Mouse (Mus musculus): ENCODE measurements around the gene Cblc. TPM values are rescaled to one million over a fixed set of nuclear protein-coding genes. Genes with fewer than 3 reads are reported as not detected.

The Cblc gene
- polyA plus RNA-seq, 1 experiment from 2014 or later: 15.2 TPM

DNA sequence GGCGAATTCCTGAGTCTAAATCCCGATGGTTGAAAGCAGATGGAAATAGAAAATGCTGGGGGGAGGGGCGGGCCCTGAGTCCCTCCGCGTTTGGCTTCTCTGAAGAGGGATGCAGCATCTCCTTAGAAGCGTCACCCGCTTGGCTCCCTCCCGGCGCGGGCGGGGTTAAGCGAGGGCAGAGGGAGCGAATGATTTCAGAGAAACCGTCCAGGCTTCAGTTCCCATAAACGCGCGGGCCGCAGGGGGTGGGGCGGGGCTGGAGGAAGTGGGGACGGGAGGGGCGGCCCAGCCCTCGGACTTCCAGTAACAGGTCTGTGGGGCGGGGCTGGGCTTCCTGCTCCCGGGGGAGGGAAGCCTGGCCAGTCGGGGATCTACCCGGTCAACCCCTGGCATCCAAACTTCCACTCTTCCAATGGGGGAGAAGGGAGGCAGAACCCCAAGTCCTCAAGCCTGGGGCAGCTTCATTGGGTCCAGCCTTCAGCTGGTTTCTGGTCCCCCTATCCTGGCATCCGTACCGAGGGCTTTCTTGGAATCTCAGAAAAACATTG lies 19.7 kb upstream of the Cblc start:
- Histone ChIP-seq H3K36me3 (no peaks in the 10 kb centered on the region), H3K4me3 (peak overlapping the region; percentile 42), H3K9ac (peak overlapping the region; percentile 23; the same call in 1 of the 2 replicates), H3K27me3 (peaks cover 26% of the 10 kb centered on the region), H3K9me3 (no peaks in the 10 kb centered on the region), H3K4me1 (peaks cover 33% of the 10 kb centered on the region), H3K4me2 (peak overlapping the region; percentile 69), H3K27ac (peak overlapping the region; percentile 74)
- under 1% methylated on average over 23 of the region's 28 CpGs for WGBS
- ATAC-seq (ENCODE audit: insufficient number of reproducible peaks, low FRiP score, low TSS enrichment, low read depth): peak; percentile 55

GRCm38 (mm10) chr7:19815296-19816223 lies 19.0 kb upstream of the Cblc start:
- ATAC-seq (ENCODE audit: insufficient number of reproducible peaks, low FRiP score, low TSS enrichment, low read depth): no peak
- peak overlapping the region; percentile 42 for H3K4me3 ChIP-seq
- H3K36me3 ChIP-seq: no peaks in the 10 kb centered on the region
- no peaks in the 10 kb centered on the region for H3K9me3 ChIP-seq
- peak overlapping the region; percentile 23; the same call in 1 of the 2 replicates for H3K9ac ChIP-seq
- peaks cover 30% of the 10 kb centered on the region for H3K27me3 ChIP-seq
- H3K27ac ChIP-seq: peak overlapping the region; percentile 74
- H3K4me1 ChIP-seq: peaks cover 40% of the 10 kb centered on the region
- 31% methylated on average over 17 of the region's 17 CpGs for WGBS
- H3K4me2 ChIP-seq: peak overlapping the region; percentile 69

DNA sequence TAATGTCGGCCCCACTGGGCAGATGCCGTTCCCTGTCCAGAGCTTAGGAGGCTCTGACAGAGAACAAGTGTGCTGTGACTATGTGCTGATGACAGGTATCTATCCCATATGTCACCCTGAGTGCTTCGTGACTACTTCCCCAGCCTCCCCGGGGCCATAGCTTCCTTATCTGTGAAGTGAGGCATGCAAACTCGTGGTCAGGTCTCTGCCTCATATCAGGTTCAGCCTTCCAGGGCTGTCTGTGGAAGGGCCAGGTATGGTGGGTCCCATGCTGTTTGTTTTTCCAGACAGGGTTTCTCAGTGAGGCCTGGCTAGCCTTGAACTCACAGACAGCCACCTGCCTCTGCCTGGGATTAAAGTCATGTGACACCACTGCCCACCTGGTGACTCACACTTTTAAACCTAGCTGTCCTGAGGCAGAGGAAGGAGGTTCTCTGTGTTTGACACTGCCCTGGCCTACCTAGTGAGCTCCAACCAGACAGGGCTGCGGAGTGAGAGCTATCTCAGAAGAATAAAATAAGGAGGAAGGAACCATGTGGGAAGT lies 17.0 kb upstream of the Cblc start:
- no peak overlapping the region for H3K27ac ChIP-seq
- no peaks in the 10 kb centered on the region for H3K36me3 ChIP-seq
- H3K9ac ChIP-seq: no peak overlapping the region
- 81% methylated on average over 6 of the region's 6 CpGs for WGBS
- peaks cover 48% of the 10 kb centered on the region for H3K4me1 ChIP-seq
- H3K9me3 ChIP-seq: no peaks in the 10 kb centered on the region
- H3K4me2 ChIP-seq: no peak overlapping the region
- no peak for ATAC-seq (ENCODE audit: insufficient number of reproducible peaks, low FRiP score, low TSS enrichment, low read depth)
- no peak overlapping the region for H3K4me3 ChIP-seq
- peaks cover 49% of the 10 kb centered on the region for H3K27me3 ChIP-seq

DNA sequence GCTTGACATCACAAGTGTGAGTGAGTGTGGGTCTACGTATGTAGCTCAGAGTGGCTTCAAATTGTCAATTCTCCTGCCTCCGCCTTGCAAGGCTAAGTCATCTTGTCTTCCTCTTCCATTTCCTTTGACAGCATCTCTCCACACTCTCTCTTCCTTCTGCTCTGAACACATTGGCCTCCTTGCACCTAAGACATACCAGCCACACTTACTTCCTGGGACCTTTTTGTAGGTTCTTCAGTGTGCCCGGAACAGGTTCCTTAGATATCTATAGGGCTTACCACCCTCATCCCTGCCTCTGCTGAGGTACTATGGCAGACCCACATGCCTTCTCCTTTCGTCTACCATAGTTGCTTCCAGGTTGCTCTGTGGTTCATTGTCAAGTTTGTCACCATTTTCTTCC lies 16.6 kb upstream of the Cblc start:
- Histone ChIP-seq H3K27me3 (peaks cover 54% of the 10 kb centered on the region), H3K27ac (no peak overlapping the region), H3K36me3 (no peaks in the 10 kb centered on the region), H3K9me3 (no peaks in the 10 kb centered on the region), H3K9ac (no peak overlapping the region), H3K4me1 (peaks cover 44% of the 10 kb centered on the region), H3K4me2 (no peak overlapping the region), H3K4me3 (no peak overlapping the region)
- no peak for ATAC-seq (ENCODE audit: insufficient number of reproducible peaks, low FRiP score, low TSS enrichment, low read depth)
- WGBS: 77% methylated on average over 4 of the region's 4 CpGs

DNA sequence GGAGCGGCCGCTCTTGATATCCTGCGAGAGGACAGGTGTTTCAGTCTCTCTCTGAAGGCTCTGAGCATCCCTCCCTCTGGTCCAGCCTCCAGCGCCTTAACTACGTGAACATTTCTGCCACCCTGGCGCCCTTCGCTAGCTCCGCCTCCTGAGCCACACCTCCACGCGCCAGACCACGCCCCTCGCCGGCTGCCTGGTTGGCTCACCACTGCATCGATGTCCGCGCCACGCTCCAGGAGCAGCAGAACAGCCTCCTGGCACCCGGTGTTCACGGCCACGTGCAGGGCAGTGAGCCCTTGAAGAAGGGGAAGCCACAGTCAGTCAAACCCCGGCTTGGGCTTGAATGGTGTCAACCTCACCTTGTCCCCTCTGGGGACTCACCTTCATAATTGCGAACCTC lies 14.5 kb upstream of the Cblc start:
- no peaks in the 10 kb centered on the region for H3K9me3 ChIP-seq
- H3K36me3 ChIP-seq: no peaks in the 10 kb centered on the region
- no peak for ATAC-seq (ENCODE audit: insufficient number of reproducible peaks, low FRiP score, low TSS enrichment, low read depth)
- H3K27me3 ChIP-seq: peaks cover 55% of the 10 kb centered on the region
- H3K27ac ChIP-seq: no peak overlapping the region
- WGBS: 5% methylated on average over 22 of the region's 22 CpGs
- H3K4me2 ChIP-seq: peak overlapping the region; percentile 25
- H3K9ac ChIP-seq: no peak overlapping the region
- peak overlapping the region; percentile 12; the same call in 1 of the 2 replicates for H3K4me3 ChIP-seq
- peaks cover 24% of the 10 kb centered on the region for H3K4me1 ChIP-seq

GRCm38 (mm10) chr7:19809369-19809768 lies 12.8 kb upstream of the Cblc start:
- Histone ChIP-seq H3K27ac (no peak overlapping the region), H3K36me3 (no peaks in the 10 kb centered on the region), H3K4me1 (peaks cover 17% of the 10 kb centered on the region), H3K9ac (no peak overlapping the region), H3K4me3 (peak overlapping the region; percentile 13; the same call in 1 of the 2 replicates), H3K9me3 (no peaks in the 10 kb centered on the region), H3K27me3 (peaks cover 55% of the 10 kb centered on the region), H3K4me2 (peak overlapping the region; percentile 32)
- no peak for ATAC-seq (ENCODE audit: insufficient number of reproducible peaks, low FRiP score, low TSS enrichment, low read depth)
- WGBS: 5% methylated on average over 27 of the region's 27 CpGs

DNA sequence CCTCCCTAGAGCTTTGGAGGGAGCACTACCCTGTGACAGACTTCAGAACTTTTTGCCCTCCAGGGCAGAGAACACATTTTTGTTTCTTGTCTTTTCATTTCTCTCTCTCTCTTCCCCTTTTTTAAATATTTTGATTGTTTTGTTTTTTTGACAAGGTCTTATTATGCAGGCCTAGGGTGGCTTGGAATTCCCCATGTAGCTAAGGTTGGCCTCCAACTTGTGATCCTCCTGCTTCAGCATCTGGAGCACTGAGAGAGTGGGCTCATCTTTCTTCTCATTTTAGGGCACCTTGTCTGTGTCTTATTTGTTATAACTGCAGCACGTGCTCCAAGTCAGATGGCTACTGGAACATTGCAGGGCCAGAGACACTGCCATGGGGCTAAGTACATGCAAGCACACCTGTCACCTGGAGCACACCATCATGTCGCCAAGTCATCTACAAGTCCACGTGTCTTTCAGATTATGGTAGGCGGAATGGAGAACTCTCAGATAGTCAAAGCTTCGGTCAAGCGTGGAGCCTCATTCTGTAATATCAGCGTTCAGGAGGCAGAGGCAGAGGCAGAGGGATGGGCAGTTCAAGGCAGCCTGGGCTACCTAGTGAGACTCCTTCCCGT lies 9.9 kb upstream of the Cblc start:
- no peak for ATAC-seq (ENCODE audit: insufficient number of reproducible peaks, low FRiP score, low TSS enrichment, low read depth)
- whole genome bisulfite sequencing: 80% methylated on average over 8 of the region's 8 CpGs
- H3K9me3 ChIP-seq: no peaks in the 10 kb centered on the region

DNA sequence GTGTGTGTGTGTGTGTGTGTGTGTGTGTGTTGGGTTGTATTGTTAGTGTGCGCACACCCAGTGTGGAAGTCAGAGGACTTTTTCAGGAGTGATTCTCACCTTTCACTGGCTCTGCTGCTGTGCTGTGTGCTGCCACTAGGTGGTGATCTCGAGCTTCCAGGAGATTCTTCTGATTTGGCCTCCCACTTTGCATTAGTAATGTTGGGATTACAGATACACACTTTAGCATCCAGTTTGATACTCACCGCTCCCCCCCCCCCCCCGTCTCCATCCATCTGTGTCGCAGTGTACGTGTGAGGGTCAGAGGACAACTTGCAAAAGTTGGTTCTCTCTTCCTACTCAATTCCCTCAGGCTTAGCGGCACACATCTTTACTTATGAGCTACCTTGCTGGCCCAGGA lies 6.4 kb upstream of the Cblc start:
- WGBS: 20% methylated on average over 7 of the region's 7 CpGs
- no peak overlapping the region for H3K27ac ChIP-seq
- H3K9ac ChIP-seq: no peak overlapping the region
- no peaks in the 10 kb centered on the region for H3K9me3 ChIP-seq
- no peak overlapping the region for H3K4me3 ChIP-seq
- no peak overlapping the region for H3K4me2 ChIP-seq
- no peak for ATAC-seq (ENCODE audit: insufficient number of reproducible peaks, low FRiP score, low TSS enrichment, low read depth)
- H3K4me1 ChIP-seq: no peaks in the 10 kb centered on the region
- H3K36me3 ChIP-seq: no peaks in the 10 kb centered on the region
- 0 out of 2 replicates have a peak, but pooled peaks cover under 1% of the 10 kb centered on the region for H3K27me3 ChIP-seq

More for the DNA sequence above, 9.9 kb upstream of the Cblc start:
- no peak overlapping the region for H3K27ac ChIP-seq
- H3K27me3 ChIP-seq: peaks cover 34% of the 10 kb centered on the region
- no peak overlapping the region for H3K4me2 ChIP-seq
- no peaks in the 10 kb centered on the region for H3K36me3 ChIP-seq
- peaks cover 17% of the 10 kb centered on the region for H3K4me1 ChIP-seq
- no peak overlapping the region for H3K9ac ChIP-seq
- H3K4me3 ChIP-seq: no peak overlapping the region

DNA sequence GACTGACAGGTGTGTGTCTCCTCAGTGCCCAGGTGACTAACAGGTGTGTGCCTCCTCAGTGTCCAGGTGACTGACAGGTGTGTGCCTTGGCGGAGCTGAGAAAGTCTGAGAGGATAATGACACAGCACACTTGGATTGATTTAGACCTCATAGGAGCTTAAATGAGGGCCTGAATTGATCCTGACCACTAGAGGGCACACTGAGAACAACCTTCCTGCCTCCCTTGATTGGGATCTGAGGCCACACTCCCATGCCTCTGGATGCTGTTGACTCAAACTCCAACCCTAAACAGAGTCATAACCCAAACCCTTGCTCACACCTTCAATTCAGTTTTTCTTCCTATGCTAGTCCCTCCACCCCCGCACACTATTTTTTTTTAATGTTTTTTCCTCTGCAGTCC lies 4.2 kb upstream of the Cblc start:
- Histone ChIP-seq H3K27ac (no peak overlapping the region), H3K9me3 (no peaks in the 10 kb centered on the region), H3K4me1 (peaks cover 9% of the 10 kb centered on the region), H3K4me3 (no peak overlapping the region), H3K36me3 (no peaks in the 10 kb centered on the region), H3K27me3 (peaks cover 22% of the 10 kb centered on the region), H3K9ac (no peak overlapping the region), H3K4me2 (no peak overlapping the region)
- ATAC-seq (ENCODE audit: insufficient number of reproducible peaks, low FRiP score, low TSS enrichment, low read depth): no peak
- 21% methylated on average over 2 of the region's 2 CpGs for WGBS

GRCm38 (mm10) chr7:19796254-19796653 lies 355 bp downstream of the Cblc start:
- Histone ChIP-seq H3K4me2 (peak overlapping the region; percentile 45), H3K9ac (peak overlapping the region; percentile 28; the same call in 1 of the 2 replicates), H3K4me3 (peak overlapping the region; percentile 35), H3K4me1 (peaks cover 9% of the 10 kb centered on the region), H3K9me3 (no peaks in the 10 kb centered on the region), H3K27ac (peak overlapping the region; percentile 76), H3K27me3 (peaks cover 28% of the 10 kb centered on the region), H3K36me3 (no peaks in the 10 kb centered on the region)
- 13% methylated on average over 18 of the region's 18 CpGs for WGBS
- ATAC-seq (ENCODE audit: insufficient number of reproducible peaks, low FRiP score, low TSS enrichment, low read depth): no peak

- Histone ChIP-seq H3K9me3 (no peaks in the 10 kb centered on the region), H3K27me3 (peaks cover 31% of the 10 kb centered on the region), H3K36me3 (no peaks in the 10 kb centered on the region), H3K4me1 (peaks cover 10% of the 10 kb centered on the region), H3K27ac (no peak overlapping the region), H3K4me2 (no peak overlapping the region), H3K9ac (no peak overlapping the region), H3K4me3 (no peak overlapping the region)
- 65% methylated on average over 2 of the region's 2 CpGs for WGBS
- no peak for ATAC-seq (ENCODE audit: insufficient number of reproducible peaks, low FRiP score, low TSS enrichment, low read depth)
Observed at GRCm38 (mm10) chr7:19795236-19795635, 1.4 kb downstream of the Cblc start.
